Mouse (Mus musculus) heart, postnatal 14 days (tissue): ENCODE results near the gene Efcc1. TPM values are rescaled to one million over a fixed set of nuclear protein-coding genes. Genes with fewer than 3 reads are reported as not detected.
A peak's percentile ranks its signal among the peaks of the same experiment; 100 is the strongest.
"Not testable (repeated sequence)": the region's sequence is repeated elsewhere in the genome, so short reads cannot be mapped to it uniquely, and the experiment has no call there.

Source experiments
- DNase-seq, 2 experiments: peaks; one replicate each; pipeline ENCODE4 v3.0.0; 2021 to 2022
- intact Hi-C: fragments of 180-260 bp; cut with DNase I; formaldehyde crosslinking; loops from one replicate; pipeline ENCODE4 v1.15.1; 2025
- total RNA-seq, 2 experiments: library from RNA; stranded (reverse); gene quantifications; 2 replicates each; pipeline ENCODE4 v1.2.3; 2021

Gene Efcc1
- total RNA-seq, 2 experiments from 2014 or later = 3.1 to 3.2 TPM

DNA sequence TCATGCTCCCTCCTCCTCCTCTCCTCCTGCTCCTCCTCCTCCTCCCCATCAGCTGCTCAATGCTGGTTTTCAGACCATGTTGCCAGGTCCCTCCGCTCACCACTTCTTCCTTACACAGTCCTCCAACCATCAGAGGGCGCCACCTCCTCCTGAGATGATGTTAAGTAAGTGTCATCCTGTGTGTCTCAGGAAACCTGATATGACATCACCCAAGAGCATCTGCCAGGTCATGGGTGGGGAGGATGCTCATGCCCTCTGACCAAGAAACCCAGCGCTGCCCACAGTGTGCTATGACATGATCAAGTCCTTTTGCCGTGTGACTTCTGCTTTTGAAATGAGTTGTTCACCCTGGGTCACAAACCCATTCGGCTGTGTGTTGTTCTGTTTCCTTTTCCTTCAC lies 12.1 kb downstream of the Efcc1 start:
- intact Hi-C loops = no loop called here
- no peak for DNase-seq

DNA sequence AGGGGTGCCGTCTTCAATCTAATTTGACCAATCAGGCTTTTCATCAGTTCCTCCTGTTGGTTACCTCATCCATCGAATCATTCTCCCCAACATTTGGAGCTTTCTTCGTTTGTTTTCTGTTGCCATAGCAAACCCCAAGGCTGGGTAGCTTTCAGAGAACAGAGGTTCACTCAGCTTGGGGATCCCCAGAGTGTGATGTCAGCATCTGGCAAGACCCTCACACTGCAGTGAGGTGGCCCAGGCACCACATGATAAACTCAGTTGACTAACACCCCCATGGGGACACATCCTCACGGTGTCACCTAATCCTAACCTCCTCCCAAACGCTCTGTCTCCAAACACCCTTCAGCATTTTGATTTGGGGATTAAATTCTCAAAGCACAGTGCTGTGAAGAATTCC lies 12.6 kb downstream of the Efcc1 start:
- intact Hi-C loops = no loop called here
- peak in 1 of 2 experiments; percentile 21 for DNase-seq

DNA sequence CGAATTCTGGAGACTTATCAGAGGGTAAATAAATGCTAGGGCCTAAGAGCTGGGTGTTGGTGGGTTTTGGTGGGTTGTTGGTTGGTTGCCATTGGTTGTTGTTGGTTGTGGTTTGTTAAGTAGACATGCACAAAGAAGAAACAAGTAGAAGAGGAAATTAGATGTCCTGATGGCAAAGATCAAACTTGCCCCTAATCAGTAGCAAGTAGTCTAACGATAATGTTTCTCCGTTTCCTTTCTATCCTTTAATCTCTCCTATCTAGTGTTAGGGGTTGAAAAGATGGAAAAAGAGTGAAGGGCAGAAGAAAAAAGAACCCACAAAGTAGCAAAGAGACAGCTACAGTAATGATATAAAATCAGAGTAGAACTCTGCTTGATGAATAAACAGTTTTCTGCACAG lies 14.0 kb downstream of the Efcc1 start:
- intact Hi-C loops = no loop called here
- no peak for DNase-seq

DNA sequence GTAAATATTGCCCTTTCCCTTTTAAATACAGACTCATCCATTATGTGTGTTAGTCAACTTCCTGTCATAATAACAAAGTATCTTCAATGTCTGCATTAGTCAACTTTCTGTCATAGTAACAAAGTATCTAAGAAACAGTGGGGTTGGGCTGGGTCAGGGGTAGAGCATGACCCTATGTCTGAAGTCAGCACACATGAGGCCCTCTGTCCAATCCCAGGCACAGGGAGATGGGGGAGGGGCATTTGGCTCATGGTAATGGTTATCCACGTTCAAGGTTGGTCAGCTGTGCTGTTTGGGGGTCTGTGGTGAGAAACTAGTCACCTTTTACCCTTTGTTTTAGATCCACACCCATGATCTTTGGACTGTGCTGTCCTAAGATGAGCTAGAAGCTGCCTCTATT lies 14.6 kb downstream of the Efcc1 start:
- DNase-seq = no peak
- intact Hi-C loops = no loop called here

DNA sequence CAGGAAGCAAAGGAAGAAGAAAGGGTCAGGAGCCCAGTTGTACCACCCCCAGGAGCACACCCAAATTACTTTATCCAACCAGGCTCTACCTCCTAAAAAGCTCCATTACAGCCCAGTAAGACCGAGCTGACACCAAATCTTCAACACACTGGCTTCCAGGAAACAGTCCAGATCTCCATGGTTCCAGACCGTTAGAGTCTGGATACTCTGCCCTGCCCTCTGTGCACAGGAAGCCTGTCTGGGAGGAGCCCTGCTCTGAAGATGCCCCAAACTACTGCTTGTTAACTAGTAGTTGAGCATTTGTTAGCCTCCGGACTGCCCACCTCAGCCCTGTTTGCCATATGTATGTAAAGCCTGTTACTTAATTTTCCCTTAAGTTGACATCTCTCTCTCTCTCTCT lies 15.4 kb downstream of the Efcc1 start:
- intact Hi-C loops = no loop called here
- peak in 1 of 2 experiments; percentile 53 for DNase-seq

DNA sequence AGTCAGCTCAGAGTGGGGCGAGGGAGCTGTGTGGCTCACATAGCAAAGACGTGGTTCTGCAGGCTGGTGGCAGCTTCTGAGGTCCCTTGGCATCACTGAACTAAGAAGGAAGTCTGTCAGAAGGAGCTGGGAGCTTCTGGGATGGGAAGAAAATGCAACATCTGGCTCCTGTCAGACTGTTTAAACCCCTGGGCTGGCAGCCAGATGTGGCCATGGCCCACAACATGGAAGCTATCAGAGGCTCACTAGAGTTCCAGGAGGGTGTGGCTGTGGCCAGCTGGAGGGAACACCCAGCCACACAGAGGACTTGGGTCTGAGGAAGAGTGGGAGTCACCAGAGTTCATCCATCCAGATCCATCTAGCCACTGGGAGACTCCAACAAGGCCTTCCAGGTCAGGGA lies 16.2 kb downstream of the Efcc1 start:
- intact Hi-C loops = no loop called here
- DNase-seq = peak; percentile 70 to 76

DNA sequence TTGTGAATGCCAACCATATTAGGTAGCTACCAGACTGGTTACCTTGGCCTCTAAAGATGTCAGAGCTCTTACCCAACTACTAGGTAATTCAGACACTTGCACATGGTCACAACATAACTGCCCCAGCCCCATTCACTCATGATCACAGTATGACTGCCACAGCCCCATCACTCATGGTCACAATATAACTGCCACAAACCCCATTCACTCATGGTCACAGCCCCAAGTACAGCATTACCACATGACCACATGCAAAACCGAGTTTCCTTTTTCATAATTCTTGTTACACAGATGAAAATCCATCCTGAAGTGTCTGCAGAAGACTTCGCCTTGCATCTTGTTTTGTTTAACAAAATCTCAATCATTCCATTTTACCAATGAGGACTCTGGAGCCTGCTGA lies 17.4 kb downstream of the Efcc1 start:
- no peak for DNase-seq

DNA sequence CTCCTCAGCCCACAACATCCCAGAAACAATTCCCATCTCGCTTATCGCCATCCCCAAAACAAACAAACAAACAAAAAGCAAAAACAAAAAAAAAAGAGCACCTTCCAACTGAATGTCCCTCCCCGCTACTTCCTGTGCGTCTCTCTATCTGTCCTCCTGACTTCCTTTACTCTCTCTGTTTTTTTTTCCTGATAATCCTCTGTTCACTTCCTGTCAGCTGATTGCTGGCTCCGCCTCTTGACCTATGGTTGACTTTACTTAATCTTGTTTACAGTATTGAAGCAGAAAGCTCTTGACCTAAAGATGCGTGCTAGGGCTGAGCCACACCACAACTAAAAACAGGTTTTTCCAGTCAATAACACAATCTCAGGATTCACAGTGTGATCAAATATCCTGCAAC lies 17.9 kb downstream of the Efcc1 start:
- intact Hi-C loops = no loop called here
- DNase-seq = no peak

More for the DNA sequence above, 17.4 kb downstream of the Efcc1 start:
- intact Hi-C loops = no loop called here

DNA sequence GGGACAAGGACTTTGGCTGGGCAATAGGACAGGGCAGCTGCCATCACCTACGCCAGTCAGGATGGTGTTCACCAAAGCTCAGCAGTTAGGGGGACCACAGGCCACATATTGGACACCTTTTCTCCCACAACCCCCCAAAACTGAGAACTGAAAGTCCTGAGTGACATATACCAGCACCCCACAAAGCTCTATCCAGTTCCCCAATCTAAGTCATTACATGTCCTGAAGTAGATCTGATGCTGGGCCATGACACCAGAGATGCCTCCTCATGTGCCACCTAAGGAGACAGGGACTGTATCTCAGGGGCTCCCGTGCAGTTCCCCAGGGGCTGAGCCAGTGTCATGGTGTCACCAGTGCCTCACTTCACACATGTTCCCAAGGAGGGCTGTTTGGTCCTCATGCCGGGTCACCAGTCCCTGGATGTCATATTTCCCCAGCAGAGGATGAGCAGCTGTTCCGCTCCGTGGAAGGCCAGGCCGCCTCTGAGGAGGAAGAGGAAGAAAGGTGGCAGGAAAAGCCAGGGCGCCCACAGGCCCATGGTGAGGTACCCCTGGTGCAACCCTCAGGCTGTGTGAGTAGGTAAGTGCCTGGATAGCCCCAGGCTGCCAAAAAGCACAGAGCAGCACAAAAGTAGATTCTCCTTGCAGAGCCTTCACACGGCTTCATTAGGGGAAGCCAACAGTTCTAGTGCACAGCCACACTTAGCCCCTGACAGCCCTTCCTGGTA lies 19.7 kb downstream of the Efcc1 start:
- DNase-seq = no peak
- intact Hi-C loops = no loop called here

DNA sequence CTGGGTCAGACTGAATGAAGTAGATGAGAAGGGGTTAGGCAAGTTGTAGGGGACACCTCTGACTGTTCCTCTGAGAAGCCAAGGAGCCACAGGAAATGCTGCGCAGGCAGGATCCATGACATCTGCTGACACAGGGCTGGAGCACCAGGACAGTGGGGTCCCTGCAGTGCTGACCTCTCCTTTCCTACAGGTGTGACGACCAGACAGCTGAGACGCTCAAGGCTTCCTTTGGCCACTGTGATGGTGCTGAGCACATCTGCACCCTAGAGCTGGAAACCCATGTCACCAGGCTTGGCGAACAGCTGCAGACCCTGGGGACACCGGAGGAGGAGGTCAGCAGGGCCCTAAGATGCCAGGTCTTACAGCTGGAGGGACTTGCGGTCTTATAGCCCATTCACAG lies 20.9 kb downstream of the Efcc1 start:
- DNase-seq = no peak
- intact Hi-C loops = no loop called here

DNA sequence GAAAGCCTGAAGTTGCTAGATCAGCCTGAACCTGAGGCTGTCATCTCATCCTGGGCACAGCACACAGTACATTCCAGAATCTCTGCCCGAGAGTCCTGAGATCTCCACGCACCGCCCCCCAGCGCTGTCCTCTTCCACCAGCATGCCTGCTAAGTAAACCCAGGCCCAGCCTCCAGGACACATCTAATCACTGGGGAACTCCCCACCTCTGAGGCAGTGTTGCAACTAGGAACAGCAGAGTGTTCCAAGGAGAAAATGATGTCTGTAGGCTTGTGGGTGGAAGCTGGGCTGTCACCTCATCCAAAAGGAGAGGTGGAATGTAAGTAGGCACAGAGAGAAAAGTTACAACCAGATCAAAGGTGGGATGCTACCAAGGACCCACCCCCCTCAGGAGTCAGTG lies 24.5 kb downstream of the Efcc1 start:
- intact Hi-C loops = no loop called here
- DNase-seq = no peak

DNA sequence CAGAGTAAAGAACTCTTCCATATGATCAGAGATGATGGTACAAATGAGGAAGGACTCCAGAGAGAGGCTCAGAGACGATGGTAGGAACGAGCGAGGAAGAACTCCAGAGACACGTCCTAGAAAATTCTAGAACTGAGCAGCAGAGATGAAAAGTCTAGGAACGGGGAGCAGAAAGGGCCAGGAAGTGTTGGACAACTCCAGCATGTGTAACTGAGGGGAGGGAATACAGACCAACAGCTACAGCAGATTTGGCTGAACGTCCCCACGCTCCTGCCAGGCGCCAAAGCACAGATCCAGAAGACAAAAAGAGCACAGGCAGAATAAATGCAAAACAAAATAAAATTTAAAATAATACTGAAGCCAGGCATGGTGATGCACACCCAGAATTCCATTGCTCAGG lies 26.2 kb downstream of the Efcc1 start:
- DNase-seq = no peak
- intact Hi-C loops = no loop called here

DNA sequence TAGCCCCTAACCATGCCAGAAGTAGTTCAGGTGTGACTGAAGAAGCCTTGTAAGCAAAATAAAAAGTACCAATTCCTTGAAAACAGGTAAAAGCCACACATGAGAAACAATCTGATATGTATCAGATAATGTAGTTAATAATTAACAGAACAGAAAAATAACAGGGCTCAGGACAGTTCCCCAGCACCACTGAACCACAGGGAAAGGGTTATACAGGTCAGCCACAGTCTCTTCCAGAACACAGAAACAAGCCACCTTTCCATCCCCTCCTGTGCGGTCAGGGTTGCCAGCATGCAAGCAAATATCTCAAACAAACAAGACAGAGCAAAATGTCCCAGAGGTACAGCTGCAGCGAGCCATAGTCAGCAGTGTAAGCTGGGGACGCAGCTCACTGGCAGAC lies 28.7 kb downstream of the Efcc1 start:
- intact Hi-C loops = no loop called here
- no peak for DNase-seq

DNA sequence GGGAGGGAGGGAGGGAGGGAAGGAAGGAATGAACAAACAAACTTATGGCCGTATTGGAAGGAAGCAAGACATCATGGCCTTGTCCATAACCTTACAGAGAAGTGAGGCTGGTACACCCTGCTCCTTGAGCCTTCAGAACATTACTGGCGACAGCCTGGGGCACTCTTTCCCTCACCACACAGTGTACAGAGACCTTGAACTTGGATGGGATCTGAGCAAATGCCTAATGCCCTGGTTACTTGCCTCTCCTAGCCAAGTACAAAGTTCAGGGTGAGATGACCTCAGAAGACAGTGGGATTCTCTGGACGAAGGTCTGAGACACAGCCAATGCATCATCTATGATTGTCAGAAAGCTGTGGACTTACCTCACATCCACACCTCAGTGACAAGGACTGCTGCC lies 29.2 kb downstream of the Efcc1 start:
- intact Hi-C loops = loop anchor here (5.0 kb wide), 2 partner anchors 52 to 237 kb away; partner anchors contain the start of gene Rab43
- DNase-seq = no peak

DNA sequence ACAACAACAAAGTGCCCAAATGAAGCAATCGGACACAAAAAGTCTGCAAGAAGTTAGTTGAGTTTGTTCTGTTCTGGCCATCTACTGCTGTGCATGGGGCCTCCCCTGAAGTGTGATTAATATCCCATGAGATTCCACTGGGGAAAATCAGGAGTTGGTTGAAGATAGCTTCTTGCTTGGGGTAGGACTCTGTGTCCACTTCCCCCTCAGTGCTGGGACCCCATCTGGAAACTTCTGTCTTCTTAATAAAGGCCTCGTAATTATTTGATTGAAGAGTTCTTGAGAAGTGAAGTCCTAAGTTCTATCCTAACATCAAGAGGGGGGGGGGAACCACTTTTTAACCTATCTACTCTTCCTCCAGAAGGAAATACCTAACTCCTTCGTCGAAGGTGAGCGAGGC lies 31.5 kb downstream of the Efcc1 start:
- intact Hi-C loops = loop anchor here (5.0 kb wide), 2 partner anchors 50 to 235 kb away; partner anchors contain the start of gene Rab43
- DNase-seq = no peak

DNA sequence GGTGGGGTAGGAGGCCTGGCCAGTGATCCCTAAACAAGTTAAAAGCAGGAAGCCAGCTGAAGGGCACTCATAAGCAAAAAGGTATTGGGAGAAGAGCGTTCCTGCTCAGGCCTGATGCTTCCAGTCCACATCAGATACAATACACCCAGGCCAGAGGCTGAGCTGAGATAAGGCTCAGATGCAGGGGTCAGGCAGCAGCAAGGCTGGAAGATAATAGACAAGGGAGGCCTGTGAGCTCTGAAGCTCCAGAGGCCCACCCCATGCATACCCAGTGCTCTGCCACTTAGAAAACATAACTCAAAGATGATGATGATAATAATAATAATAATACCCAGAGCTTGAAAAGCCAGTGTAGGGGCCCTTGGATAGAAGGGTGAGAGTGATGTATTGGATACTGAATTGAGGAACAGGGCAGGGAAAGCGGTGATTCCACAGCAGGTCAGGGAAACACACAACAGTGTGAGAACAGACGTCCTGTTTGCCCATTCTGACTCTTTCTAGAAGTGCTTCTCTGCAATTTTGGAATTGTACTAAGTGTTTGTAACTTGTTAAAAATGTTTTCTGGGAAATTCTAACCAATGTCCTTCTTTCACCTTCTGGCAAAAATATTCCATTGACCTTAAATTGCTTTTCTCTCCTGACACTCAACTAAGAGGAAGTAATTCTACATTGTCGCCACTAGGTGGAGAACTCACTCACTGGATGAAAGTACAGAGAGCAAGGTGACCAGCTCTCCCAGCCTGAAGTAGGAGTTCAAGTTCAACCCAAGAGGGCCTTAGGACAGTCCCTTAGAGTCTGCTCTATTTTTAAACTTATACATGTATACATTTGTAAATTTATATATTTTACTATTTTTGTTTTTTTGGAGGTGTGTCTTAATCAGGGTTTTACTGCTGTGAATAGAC lies 33.0 kb downstream of the Efcc1 start:
- DNase-seq = no peak
- intact Hi-C loops = loop anchor here (5.0 kb wide), 2 partner anchors 49 to 234 kb away; partner anchors contain the start of gene Rab43

DNA sequence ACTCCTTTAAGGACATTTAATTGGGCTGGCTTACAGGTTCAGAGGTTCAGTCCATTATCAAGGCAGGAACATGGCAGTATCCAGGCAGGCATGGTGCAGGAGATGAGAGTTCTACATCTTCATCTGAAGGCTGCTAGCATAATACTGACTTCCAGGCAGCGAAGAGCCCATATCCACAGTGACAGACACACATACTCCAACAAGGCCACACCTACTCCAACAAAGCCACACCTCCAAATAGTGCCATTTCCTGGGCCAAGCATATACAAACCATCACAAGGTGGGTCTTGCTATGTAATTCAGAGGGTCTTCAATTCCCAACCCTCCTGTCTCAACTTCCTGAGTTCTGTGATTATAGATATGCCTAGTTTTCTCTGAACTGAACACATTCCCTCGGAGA lies 33.6 kb downstream of the Efcc1 start:
- intact Hi-C loops = loop anchor here (5.0 kb wide), 2 partner anchors 48 to 233 kb away; partner anchors contain the start of gene Rab43
- DNase-seq = not testable (repeated sequence)

DNA sequence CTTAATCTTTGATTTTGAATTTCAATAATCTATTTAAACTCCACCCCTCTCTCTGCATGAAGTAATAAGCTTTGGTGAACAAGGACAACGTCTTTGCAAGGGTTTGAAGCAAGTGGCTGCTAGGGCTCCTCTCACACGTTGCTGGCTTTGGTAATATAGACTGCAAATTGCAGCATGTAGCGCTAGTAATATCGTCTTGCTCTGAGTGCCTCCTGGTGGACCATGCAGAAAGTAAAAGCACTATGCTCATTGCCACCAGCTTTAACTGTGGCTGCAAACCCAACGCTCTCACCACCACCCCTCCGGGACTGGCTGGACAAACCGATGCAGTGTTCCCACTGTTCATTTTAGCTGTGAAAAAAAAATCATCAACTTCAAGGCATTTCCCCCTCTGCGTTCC lies 40.0 kb downstream of the Efcc1 start:
- DNase-seq = no peak
- intact Hi-C loops = loop anchor here (5.0 kb wide), 1 partner anchor 63 kb away; no protein-coding TSS in a partner anchor

DNA sequence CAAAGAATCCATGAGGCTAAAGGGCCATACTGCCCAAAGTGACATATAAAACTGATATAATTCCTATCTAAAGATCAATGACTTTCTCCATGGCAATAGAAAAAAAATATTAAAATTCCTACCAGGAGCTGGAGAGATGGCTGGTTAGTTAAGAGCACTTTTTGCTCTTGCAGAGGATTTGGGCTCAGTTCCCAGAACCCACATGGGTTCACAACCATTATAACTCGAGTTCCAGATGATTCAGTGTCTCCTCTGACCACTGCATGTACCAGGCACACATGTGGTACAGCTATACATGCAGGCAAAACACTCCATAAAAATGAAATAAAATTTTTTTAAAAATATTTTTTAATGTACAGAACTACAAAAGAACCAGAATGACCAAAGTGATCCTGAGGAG lies 43.8 kb downstream of the Efcc1 start:
- intact Hi-C loops = loop anchor here (5.0 kb wide), 1 partner anchor 67 kb away; no protein-coding TSS in a partner anchor
- DNase-seq = no peak

DNA sequence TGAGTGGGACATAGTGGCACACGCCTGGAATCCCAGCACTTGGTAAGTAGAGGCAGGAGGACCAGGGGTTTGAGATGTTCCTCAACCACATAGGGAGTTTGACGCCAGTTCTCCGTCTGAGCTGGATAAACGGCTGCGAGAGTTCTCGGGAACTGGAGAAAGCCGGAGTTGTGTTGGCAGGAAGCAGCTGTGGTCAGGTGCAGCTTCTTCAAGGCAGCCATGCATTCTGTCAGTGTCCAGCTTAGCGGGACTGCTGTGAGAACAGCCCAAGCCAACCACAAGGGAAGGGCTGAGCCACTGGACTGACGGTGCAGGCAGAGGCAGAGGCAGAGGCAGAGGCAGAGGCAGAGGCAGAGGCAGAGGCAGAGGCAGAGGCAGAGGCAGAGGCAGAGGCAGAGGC lies 44.2 kb downstream of the Efcc1 start:
- intact Hi-C loops = loop anchor here (5.0 kb wide), 1 partner anchor 68 kb away; no protein-coding TSS in a partner anchor
- no peak for DNase-seq

DNA sequence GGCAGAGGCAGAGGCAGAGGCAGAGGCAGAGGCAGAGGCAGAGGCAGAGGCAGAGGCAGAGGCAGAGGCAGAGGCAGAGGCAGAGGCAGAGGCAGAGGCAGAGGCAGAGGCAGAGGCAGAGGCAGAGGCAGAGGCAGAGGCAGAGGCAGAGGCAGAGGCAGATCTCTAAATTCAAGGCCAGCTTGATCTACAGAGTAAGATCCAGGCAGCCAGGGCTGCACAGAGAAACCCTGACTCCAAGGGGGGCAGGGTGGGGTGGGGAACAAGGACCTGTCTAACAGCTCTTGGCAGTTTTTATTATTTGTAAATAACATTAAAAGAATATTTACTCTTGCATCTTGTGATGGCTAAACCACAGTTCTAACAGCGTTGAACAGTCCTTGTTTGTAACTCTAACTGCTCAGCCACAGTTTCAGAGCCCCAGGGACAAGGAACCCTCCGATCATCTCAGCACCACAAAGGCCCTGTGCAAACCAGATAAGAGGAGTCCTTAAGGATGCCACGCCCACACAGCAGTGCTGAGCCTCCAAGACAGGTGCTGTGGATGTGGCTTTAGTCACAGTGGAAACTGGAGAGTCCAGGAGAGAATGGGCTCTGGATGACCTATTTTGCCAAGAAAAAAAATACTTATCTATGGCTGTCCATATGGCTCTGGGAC lies 45.0 kb downstream of the Efcc1 start:
- intact Hi-C loops = no loop called here
- DNase-seq = no peak
